Mouse (Mus musculus) neural tube, embryonic 12.5 days (tissue): Measurements from ENCODE around the gene Ddx18. TPM values are rescaled to one million over a fixed set of nuclear protein-coding genes. Genes with fewer than 3 reads are reported as not detected.

Experiments
- ATAC-seq: fragments of 200-750 bp; cut with Nextera tagmentation; 2 replicates; pipeline ENCODE4 v1.8.0; 2017; ENCODE audit warnings: low read depth, mild to moderate bottlenecking, moderate TSS enrichment, moderate library complexity; ENCODE audit not compliant: low FRiP score
- H3K27ac ChIP-seq: fragments of 300-500 bp; sonication (generic); 2 replicates; pipeline ENCODE4 v1.5.1; 2016
- H3K27me3 ChIP-seq: fragments of 300-500 bp; sonication (generic); replicated peaks from 2 replicates; pipeline ENCODE4 v1.6.1; 2016; ENCODE audit warnings: mild to moderate bottlenecking
- H3K36me3 ChIP-seq: fragments of 300-500 bp; sonication (generic); 2 replicates; pipeline ENCODE4 v1.6.1; 2016; ENCODE audit warnings: mild to moderate bottlenecking
- H3K4me1 ChIP-seq: fragments of 300-500 bp; sonication (generic); 2 replicates; pipeline ENCODE4 v1.6.1; 2016
- H3K4me2 ChIP-seq: fragments of 300-500 bp; sonication (generic); replicated peaks from 2 replicates; pipeline ENCODE4 v1.6.1; 2016; ENCODE audit warnings: mild to moderate bottlenecking
- H3K4me3 ChIP-seq: fragments of 300-500 bp; sonication (generic); 2 replicates; pipeline ENCODE4 v1.5.1; 2016
- H3K9ac ChIP-seq: fragments of 300-500 bp; sonication (generic); 2 replicates; pipeline ENCODE4 v1.6.1; 2016; ENCODE audit warnings: mild to moderate bottlenecking
- H3K9me3 ChIP-seq: fragments of 300-500 bp; sonication (generic); 2 replicates; pipeline ENCODE4 v1.6.1; 2016; ENCODE audit warnings: mild to moderate bottlenecking
- WGBS: fragments of 180-500 bp; shearing (Covaris S2); methylation state at CpG from one replicate; pipeline ENCODE4 v1.1.7; 2016; 5-methylcytosine and 5-hydroxymethylcytosine counted together
- polyA plus RNA-seq: library from polyadenylated mRNA; unstranded; fragments of >200 nt; fragmentation: Nextera tagmentation; extraction: Ambion mirVana; gene quantifications from 2 replicates; pipeline ENCODE4 v1.2.1, GENCODE M21; 2016

Gene Ddx18
- polyA plus RNA-seq, 1 experiment from 2014 or later = 55.9 TPM

- Histone ChIP-seq H3K4me3 (no peak overlapping the region), H3K9ac (no peak overlapping the region), H3K36me3 (peaks cover 54% of the 10 kb centered on the region), H3K4me1 (no peaks in the 10 kb centered on the region), H3K9me3 (no peaks in the 10 kb centered on the region), H3K27ac (no peak overlapping the region), H3K27me3 (no peaks in the 10 kb centered on the region), H3K4me2 (no peak overlapping the region)
- 0 out of 2 replicates have a peak, but pooled peaks have one; percentile 15 for ATAC-seq
- WGBS = 79% methylated on average over 7 of the region's 7 CpGs
Observed at GRCm38 (mm10) chr1:121551457-121551835, 16.3 kb downstream of the Ddx18 start.

GRCm38 (mm10) chr1:121550801-121551456, 16.9 kb downstream of the Ddx18 start:
- 89% methylated on average over 16 of the region's 16 CpGs for WGBS
- Histone ChIP-seq H3K9me3 (no peaks in the 10 kb centered on the region), H3K27ac (no peak overlapping the region), H3K4me2 (no peak overlapping the region), H3K9ac (no peak overlapping the region), H3K27me3 (no peaks in the 10 kb centered on the region), H3K4me3 (no peak overlapping the region), H3K4me1 (no peaks in the 10 kb centered on the region), H3K36me3 (peaks cover 49% of the 10 kb centered on the region)
- no peak for ATAC-seq

- Histone ChIP-seq H3K9ac (no peak overlapping the region), H3K27ac (no peak overlapping the region), H3K4me1 (no peaks in the 10 kb centered on the region), H3K4me2 (no peak overlapping the region), H3K27me3 (no peaks in the 10 kb centered on the region), H3K9me3 (no peaks in the 10 kb centered on the region), H3K4me3 (no peak overlapping the region), H3K36me3 (peaks cover 34% of the 10 kb centered on the region)
- WGBS = 78% methylated on average over 4 of the region's 4 CpGs
- ATAC-seq = no peak
Observed at GRCm38 (mm10) chr1:121549456-121549855, 18.3 kb downstream of the Ddx18 start.

- Histone ChIP-seq H3K9ac (no peak overlapping the region), H3K9me3 (no peaks in the 10 kb centered on the region)
- WGBS = 92% methylated on average over 4 of the region's 4 CpGs
Observed at GRCm38 (mm10) chr1:121548667-121549066, 19.1 kb downstream of the Ddx18 start.

DNA sequence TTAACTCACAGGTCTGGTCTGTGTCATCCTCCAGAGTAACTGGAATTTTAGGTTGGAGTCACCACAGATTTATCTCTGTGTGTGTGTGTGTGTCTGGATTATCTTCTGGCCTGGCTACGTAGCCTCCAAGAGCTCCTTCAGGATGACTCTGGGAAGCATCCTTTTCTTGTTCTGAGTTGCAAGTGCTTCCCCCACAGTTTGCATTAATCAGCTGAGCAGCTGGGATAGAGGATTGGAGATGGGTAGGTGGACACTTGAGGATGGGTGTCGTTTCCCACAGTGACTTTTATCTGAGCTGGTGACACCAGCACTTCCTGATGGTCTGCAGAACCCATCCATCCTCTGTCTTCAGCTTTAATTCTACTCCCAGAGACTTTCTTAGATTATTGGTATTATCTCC, 20.9 kb downstream of the Ddx18 start:
- Histone ChIP-seq H3K27me3 (no peaks in the 10 kb centered on the region), H3K36me3 (peaks cover 13% of the 10 kb centered on the region), H3K9me3 (no peaks in the 10 kb centered on the region), H3K9ac (no peak overlapping the region), H3K4me2 (no peak overlapping the region), H3K27ac (no peak overlapping the region), H3K4me3 (no peak overlapping the region), H3K4me1 (no peaks in the 10 kb centered on the region)
- 89% methylated on average over 2 of the region's 2 CpGs for WGBS
- no peak for ATAC-seq

More at GRCm38 (mm10) chr1:121548667-121549066, 19.1 kb downstream of the Ddx18 start:
- no peak for ATAC-seq
- Histone ChIP-seq H3K36me3 (peaks cover 28% of the 10 kb centered on the region), H3K4me1 (no peaks in the 10 kb centered on the region), H3K4me3 (no peak overlapping the region), H3K27me3 (no peaks in the 10 kb centered on the region), H3K27ac (no peak overlapping the region), H3K4me2 (no peak overlapping the region)

GRCm38 (mm10) chr1:121540361-121540760, 27.4 kb downstream of the Ddx18 start:
- Histone ChIP-seq H3K4me1 (no peaks in the 10 kb centered on the region), H3K27me3 (no peaks in the 10 kb centered on the region), H3K9ac (no peak overlapping the region), H3K9me3 (no peaks in the 10 kb centered on the region), H3K36me3 (no peaks in the 10 kb centered on the region), H3K4me3 (no peak overlapping the region), H3K4me2 (no peak overlapping the region), H3K27ac (no peak overlapping the region)
- WGBS = 84% methylated on average over 8 of the region's 8 CpGs
- no peak for ATAC-seq

- ATAC-seq = no peak
- H3K4me2 ChIP-seq = no peak overlapping the region
- WGBS = 69% methylated on average over 7 of the region's 7 CpGs
Observed at GRCm38 (mm10) chr1:121531439-121531838, 36.4 kb downstream of the Ddx18 start.

GRCm38 (mm10) chr1:121529286-121529685, 38.5 kb downstream of the Ddx18 start:
- Histone ChIP-seq H3K9ac (no peak overlapping the region), H3K9me3 (no peaks in the 10 kb centered on the region), H3K4me2 (no peak overlapping the region), H3K27ac (no peak overlapping the region), H3K27me3 (peaks cover 38% of the 10 kb centered on the region), H3K36me3 (no peaks in the 10 kb centered on the region), H3K4me1 (peaks cover 16% of the 10 kb centered on the region), H3K4me3 (no peak overlapping the region)
- 89% methylated on average over 6 of the region's 6 CpGs for WGBS
- ATAC-seq = no peak

More at GRCm38 (mm10) chr1:121531439-121531838, 36.4 kb downstream of the Ddx18 start:
- H3K36me3 ChIP-seq = no peaks in the 10 kb centered on the region
- H3K4me3 ChIP-seq = no peak overlapping the region
- H3K9me3 ChIP-seq = no peaks in the 10 kb centered on the region
- no peak overlapping the region for H3K9ac ChIP-seq
- H3K27ac ChIP-seq = no peak overlapping the region
- H3K4me1 ChIP-seq = peaks cover 16% of the 10 kb centered on the region
- peaks cover 28% of the 10 kb centered on the region for H3K27me3 ChIP-seq

DNA sequence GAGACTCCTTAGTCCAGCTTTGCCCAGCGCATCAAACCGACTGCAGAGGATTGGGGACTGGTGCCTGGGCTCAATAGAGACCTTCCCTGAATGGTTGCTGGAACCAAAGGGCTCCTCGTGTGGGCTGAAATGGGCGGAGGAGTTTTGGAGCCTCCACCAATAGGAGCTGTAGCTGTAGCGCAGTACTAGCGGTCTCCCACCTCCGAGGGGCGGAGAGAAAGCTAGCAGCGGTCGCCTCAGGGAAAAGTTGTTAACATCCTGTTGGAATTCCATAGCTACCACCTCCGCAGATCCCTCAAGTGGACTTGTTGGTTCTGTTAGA, 39.4 kb downstream of the Ddx18 start, which contains the start of gene Htr5b:
Htr5b (minus strand) TSS at position 67 of the 322 bp plus-strand sequence.
- no peak within 1 kb of the TSS for H3K27ac ChIP-seq
- ATAC-seq = peak; percentile 84
- no peak within 1 kb of the TSS for H3K9ac ChIP-seq
- H3K4me3 ChIP-seq = peak within 1 kb of the TSS; percentile 29
- WGBS = under 1% methylated on average over 11 of the region's 11 CpGs
- H3K4me1 ChIP-seq = peaks cover 16% of the 10 kb centered on the region
- peak within 1 kb of the TSS; percentile 66 for H3K4me2 ChIP-seq
- no peaks in the 10 kb centered on the region for H3K36me3 ChIP-seq
- H3K9me3 ChIP-seq = no peaks in the 10 kb centered on the region
- H3K27me3 ChIP-seq = peaks cover 38% of the 10 kb centered on the region

- H3K36me3 ChIP-seq = no peaks in the 10 kb centered on the region
- WGBS = 12% methylated on average over 55 of the region's 55 CpGs
- H3K27me3 ChIP-seq = peaks cover 38% of the 10 kb centered on the region
- ATAC-seq = peak; percentile 34; the same call in 1 of the 2 replicates
- H3K27ac ChIP-seq = no peak overlapping the region
- H3K4me1 ChIP-seq = peaks cover 16% of the 10 kb centered on the region
- H3K9me3 ChIP-seq = no peaks in the 10 kb centered on the region
- H3K9ac ChIP-seq = no peak overlapping the region
- peak overlapping the region; percentile 29 for H3K4me3 ChIP-seq
- peak overlapping the region; percentile 66 for H3K4me2 ChIP-seq
Observed at GRCm38 (mm10) chr1:121527600-121528398, 40.0 kb downstream of the Ddx18 start.

DNA sequence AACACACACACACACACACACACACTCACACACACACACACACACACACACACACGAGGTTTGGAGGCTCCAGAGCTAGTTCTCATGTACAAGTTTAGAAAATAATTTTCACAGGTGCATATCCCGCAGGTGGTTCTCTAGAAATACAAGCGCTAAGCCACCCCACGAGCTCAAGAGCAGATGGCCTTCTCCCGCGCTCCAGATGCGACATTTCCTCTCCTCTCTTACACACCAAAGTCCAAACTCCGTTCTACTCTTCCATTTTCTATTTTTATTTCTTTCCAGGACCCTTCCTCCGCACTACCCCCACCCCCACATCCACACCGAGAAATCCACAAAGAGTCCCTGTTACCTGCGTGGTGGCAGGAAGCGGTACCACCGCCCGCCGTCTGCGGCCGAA, 40.7 kb downstream of the Ddx18 start:
- no peaks in the 10 kb centered on the region for H3K36me3 ChIP-seq
- ATAC-seq = no peak; the same call in 1 of the 2 replicates
- H3K27ac ChIP-seq = no peak overlapping the region
- peaks cover 38% of the 10 kb centered on the region for H3K27me3 ChIP-seq
- no peaks in the 10 kb centered on the region for H3K9me3 ChIP-seq
- H3K4me3 ChIP-seq = peak overlapping the region; percentile 29
- 46% methylated on average over 17 of the region's 17 CpGs for WGBS
- H3K9ac ChIP-seq = no peak overlapping the region
- H3K4me1 ChIP-seq = peaks cover 16% of the 10 kb centered on the region
- peak overlapping the region; percentile 66 for H3K4me2 ChIP-seq

- no peak overlapping the region for H3K9ac ChIP-seq
- 82% methylated on average over 1 of the region's 1 CpGs for WGBS
- H3K27ac ChIP-seq = no peak overlapping the region
- H3K27me3 ChIP-seq = no peaks in the 10 kb centered on the region
- H3K4me2 ChIP-seq = no peak overlapping the region
- no peaks in the 10 kb centered on the region for H3K9me3 ChIP-seq
- H3K36me3 ChIP-seq = no peaks in the 10 kb centered on the region
- no peak for ATAC-seq
- H3K4me1 ChIP-seq = no peaks in the 10 kb centered on the region
- no peak overlapping the region for H3K4me3 ChIP-seq
Observed at GRCm38 (mm10) chr1:121518609-121519008, 49.2 kb downstream of the Ddx18 start.
